Mouse (Mus musculus): Measurements from ENCODE around the gene Epb42.

DNA sequence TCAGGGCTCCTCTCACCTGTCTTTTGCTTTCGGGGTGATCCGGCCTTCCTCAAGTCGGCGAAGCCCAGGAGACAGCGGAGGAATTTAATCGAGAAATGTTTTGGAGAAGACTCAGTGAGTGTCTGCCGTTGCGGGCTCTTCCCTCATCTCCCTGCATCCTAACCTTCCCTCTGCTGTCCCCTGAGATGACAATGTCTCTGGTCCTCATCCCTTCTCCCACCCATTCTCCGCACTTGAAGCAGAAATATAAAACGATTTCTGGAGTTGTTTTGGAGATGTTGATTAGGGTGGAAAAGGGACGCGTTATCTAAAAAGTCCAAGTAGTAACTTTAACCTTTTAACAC lies 28.2 kb downstream of the Epb42 start:
- TF ChIP-seq POLR2A (IDR thresholded peaks at IDR 0.05; ENCODE audit: borderline replicate concordance, control insufficient read depth, low read depth, low read length) (no peak), CTCF (IDR thresholded peaks at IDR 0.05; ENCODE audit: control insufficient read depth, insufficient read depth, low read length) (no peak)
